Mouse (Mus musculus) G1E-ER4 (cell line): ENCODE data around the gene Mex3d. TPM values are rescaled to one million over a fixed set of nuclear protein-coding genes. Genes with fewer than 3 reads are reported as not detected.

Experiments used
- GATA1 ChIP-seq: IDR thresholded peaks from one replicate; pipeline ENCODE4 v1.8.0; 2012; ENCODE audit warnings: low read length, inconsistent platforms
- polyA plus RNA-seq: library from polyadenylated mRNA; stranded (reverse); fragments of >175 nt; gene quantifications from 2 replicates; pipeline ENCODE4 v1.2.3, GENCODE M21; 2012

Gene Mex3d
- polyA plus RNA-seq, 1 experiment = 53.8 TPM

DNA sequence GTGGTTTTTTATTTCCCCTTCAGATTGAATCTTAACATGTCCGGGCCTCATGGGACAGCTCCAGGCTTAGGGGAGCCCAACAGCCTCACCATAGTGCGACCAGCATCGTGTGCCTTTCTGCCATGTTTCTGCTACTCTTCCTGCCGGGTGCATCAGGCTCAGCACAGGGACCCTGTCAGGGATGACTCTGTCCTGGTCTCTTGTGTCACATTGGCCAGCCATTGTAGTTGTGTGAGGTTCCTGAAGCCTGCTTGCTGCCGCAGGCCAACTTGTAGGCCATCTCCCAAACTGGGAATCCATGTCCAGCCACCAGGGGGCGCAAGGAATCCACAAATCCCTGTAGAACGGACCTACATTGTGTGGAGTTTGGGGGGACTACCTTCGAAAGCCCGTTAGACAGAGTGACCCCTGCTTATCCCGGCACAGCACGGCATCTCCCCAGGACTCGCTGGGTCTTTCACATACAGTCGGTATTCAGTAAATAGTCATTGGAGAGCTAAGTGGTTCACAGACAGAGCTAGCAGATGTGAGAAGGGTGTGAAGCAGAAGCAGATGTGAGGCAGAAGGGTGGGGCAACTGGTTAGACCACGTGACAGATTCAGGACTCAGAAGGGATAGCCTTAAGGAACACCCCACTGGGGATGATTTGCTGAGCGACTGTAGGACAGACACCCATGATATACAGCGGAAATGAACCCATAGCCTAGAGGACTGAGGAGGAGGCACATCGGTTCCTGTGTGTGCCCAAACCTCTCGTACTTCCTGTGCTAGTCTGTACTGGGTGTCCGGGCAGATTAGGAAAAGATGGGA is 47.3 kb downstream of the Mex3d start:
- TF ChIP-seq GATA1 = no peak

DNA sequence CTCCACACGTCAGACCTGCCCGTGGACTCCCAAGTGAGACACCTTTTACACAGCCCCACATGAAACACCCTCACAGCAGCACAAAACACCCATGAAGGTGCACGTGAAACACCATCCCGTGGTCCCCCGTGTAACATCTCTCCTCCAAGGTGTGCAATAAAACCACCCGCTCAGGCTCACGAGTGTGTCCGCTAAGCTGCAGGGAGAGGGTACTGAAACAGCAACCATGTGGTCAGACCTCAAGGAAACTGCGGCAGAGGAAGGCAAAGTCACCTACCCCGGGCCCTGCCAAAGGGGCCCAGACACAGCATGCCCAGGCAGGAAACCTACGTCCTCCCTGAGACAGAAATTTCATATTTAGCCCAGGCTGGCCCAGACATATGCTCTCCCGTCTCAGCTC is 51.2 kb downstream of the Mex3d start:
- TF ChIP-seq GATA1 = no peak

DNA sequence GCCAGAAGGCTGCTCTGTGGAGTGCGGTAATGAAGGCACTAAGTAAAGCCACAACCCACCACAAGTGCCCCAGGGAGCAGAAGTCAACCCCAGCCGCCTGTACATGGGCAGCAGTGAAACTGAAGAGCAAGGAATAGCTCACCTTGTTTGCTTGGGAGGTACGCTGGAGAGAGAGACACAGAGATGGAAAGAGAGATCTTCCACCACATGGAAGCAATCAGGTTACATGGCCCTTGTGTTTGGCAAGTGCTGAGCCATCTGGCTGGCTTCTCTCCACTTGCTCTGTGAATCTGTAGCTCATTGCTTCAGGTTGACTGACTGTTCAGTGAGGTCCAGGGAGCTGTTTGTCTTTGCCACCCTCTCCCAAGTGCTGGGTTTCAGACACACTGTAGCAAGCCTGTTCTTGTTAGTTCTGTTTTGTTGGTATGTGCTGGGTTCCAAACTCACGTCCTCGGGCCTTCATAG is 54.9 kb downstream of the Mex3d start:
- no peak for TF ChIP-seq GATA1

DNA sequence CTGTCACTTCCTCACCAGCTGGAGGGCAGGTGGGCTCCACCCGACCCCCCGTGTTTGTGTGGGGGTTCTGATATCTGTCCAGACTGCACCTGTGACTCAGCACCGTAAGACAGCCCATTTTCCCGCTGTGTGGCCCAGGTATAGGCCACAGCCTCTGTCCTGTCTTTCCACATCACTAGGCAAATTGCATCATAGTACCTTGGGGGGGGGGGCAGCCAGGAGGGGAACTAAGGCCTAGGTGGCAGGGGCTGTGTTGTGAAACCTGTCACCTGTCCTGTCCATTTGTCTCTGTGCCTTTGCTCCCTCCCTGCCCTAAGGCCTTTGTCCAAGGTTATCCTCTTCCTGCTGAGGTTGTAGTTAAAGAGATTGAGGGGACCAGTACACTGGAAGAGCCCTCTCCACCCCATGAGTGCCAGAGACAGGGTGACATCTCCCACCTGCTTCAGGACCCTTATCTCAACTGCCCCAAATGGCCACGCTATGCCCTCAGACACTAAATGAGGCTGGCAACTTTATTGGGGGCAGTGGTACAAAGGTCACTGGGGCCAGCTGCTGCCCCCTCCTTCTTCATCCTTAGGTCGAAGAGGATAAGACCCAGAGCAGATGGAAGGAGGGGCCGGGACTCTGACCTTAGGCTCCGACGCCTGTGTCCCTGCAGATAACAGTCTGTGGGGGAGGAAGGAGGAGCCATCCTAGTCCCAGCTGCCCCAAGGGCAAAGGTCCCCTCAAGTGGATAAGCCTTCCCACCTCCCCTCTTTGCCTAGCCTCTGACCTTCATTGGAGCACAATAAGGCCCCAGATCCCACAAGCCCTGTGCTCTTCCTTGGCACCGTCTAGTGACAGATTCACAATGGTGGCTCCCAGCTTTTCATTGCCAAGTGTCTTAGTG is 55.6 kb downstream of the Mex3d start:
- no peak for TF ChIP-seq GATA1

DNA sequence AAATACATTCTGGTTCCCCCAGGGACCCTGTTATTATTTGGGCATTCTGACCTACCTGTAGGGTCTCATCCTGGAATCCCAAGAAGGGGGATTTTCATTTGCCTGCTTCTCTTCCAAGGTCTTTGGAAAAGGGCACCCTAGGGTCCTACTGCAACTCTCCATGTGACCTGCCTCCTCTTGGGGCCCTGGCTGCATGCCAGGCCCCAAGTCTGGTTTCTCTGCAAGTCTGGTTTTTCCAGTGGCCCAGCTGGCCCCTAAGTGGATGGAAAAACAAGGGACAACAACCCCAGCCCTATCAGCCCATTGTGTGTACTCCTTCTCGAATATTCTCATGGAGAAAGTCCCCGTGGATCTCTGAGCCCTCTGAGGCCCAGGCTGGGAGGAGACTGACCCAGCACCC is 56.6 kb downstream of the Mex3d start:
- TF ChIP-seq GATA1 = no peak

Other genes starting within 250 kb of the Mex3d start
- gene Atp5d, start 249.0 kb downstream of the Mex3d start, polyA plus RNA-seq = 1,550 and 1,866 TPM in 2 replicates
- 53.6 and 59.0 TPM in 2 replicates for gene Cbarp, start 246.8 kb downstream of the Mex3d start, polyA plus RNA-seq
- 227 and 254 TPM in 2 replicates for gene Midn, start 239.4 kb downstream of the Mex3d start, polyA plus RNA-seq
- gene Cirbp, start 221.7 kb downstream of the Mex3d start, polyA plus RNA-seq = 54.3 and 62.8 TPM in 2 replicates
- gene 1600002K03Rik, start 214.7 kb downstream of the Mex3d start, polyA plus RNA-seq = 5.8 and 6.7 TPM in 2 replicates
- gene Efna2, start 208.2 kb downstream of the Mex3d start, polyA plus RNA-seq = 0.46 and 0.52 TPM in 2 replicates
- 37.4 and 39.5 TPM in 2 replicates for gene Mum1, start 161.2 kb downstream of the Mex3d start, polyA plus RNA-seq
- gene Ndufs7, start 138.5 kb downstream of the Mex3d start, polyA plus RNA-seq = 309 and 396 TPM in 2 replicates
- gene Gamt, start 126.6 kb downstream of the Mex3d start, polyA plus RNA-seq = 0.26 and 0.35 TPM in 2 replicates
- gene Dazap1, start 126.2 kb downstream of the Mex3d start, polyA plus RNA-seq = 512 and 653 TPM in 2 replicates
- 5,691 and 9,847 TPM in 2 replicates for gene Rps15, start 95.2 kb downstream of the Mex3d start, polyA plus RNA-seq
- gene Apc2, start 91.7 kb downstream of the Mex3d start, polyA plus RNA-seq = 0.04 and 0.15 TPM in 2 replicates
- gene 2310011J03Rik, start 67.1 kb downstream of the Mex3d start, polyA plus RNA-seq = 99.6 and 132 TPM in 2 replicates
- 3.5 and 4.3 TPM in 2 replicates for gene Pcsk4, start 58.2 kb downstream of the Mex3d start, polyA plus RNA-seq
- 28.5 and 36.0 TPM in 2 replicates for gene Reep6, start 57.7 kb downstream of the Mex3d start, polyA plus RNA-seq
- gene Adamtsl5, start 39.2 kb downstream of the Mex3d start, polyA plus RNA-seq = 30.2 and 32.7 TPM in 2 replicates
- not detected in 2 replicates for gene Plk5, start 31.2 kb downstream of the Mex3d start, polyA plus RNA-seq
- 289 and 306 TPM in 2 replicates for gene Mbd3, start 11.9 kb upstream of the Mex3d start, polyA plus RNA-seq
- 1,888 and 2,895 TPM in 2 replicates for gene Uqcr11, start 19.2 kb upstream of the Mex3d start, polyA plus RNA-seq
- gene Tcf3, start 46.0 kb upstream of the Mex3d start, polyA plus RNA-seq = 960 and 1,205 TPM in 2 replicates
- gene Onecut3, start 107.2 kb upstream of the Mex3d start, polyA plus RNA-seq = not detected in 2 replicates
- gene Atp8b3, start 151.5 kb upstream of the Mex3d start, polyA plus RNA-seq = 0.03 TPM in 2 replicates
- 181 and 226 TPM in 2 replicates for gene Rexo1, start 173.9 kb upstream of the Mex3d start, polyA plus RNA-seq
- 107 and 125 TPM in 2 replicates for gene Klf16, start 189.7 kb upstream of the Mex3d start, polyA plus RNA-seq
- gene Abhd17a, start 202.7 kb upstream of the Mex3d start, polyA plus RNA-seq = 591 and 822 TPM in 2 replicates
- gene Scamp4, start 215.2 kb upstream of the Mex3d start, polyA plus RNA-seq = 68.3 and 79.9 TPM in 2 replicates
- 24.6 and 31.6 TPM in 2 replicates for gene Adat3, start 215.2 kb upstream of the Mex3d start, polyA plus RNA-seq
- 2.0 and 3.1 TPM in 2 replicates for gene Gm49322, start 218.4 kb upstream of the Mex3d start, polyA plus RNA-seq
- gene Csnk1g2, start 235.2 kb upstream of the Mex3d start, polyA plus RNA-seq = 480 and 522 TPM in 2 replicates